Mouse (Mus musculus): ENCODE measurements around the gene Trim67. TPM values are rescaled to one million over a fixed set of nuclear protein-coding genes. Genes with fewer than 3 reads are reported as not detected.
A peak's percentile ranks its signal among the peaks of the same experiment; 100 is the strongest.

Trim67 gene
- polyA plus RNA-seq, 1 experiment from 2014 or later: 29.6 TPM

GRCm38 (mm10) chr8:124819612-124820115, 26.8 kb downstream of the Trim67 start:
- 77% methylated on average over 6 of the region's 6 CpGs for WGBS
- no peak overlapping the region for H3K27ac ChIP-seq (replicated peaks)
- no peak overlapping the region for H3K4me2 ChIP-seq
- no peaks in the 10 kb centered on the region for H3K4me1 ChIP-seq (replicated peaks)
- H3K36me3 ChIP-seq: peaks cover 79% of the 10 kb centered on the region
- no peak overlapping the region for H3K9ac ChIP-seq
- no peak for ATAC-seq (ENCODE audit: low FRiP score, low read depth)
- H3K27me3 ChIP-seq: no peaks in the 10 kb centered on the region
- H3K9me3 ChIP-seq: no peaks in the 10 kb centered on the region
- no peak overlapping the region for H3K4me3 ChIP-seq

- 81% methylated on average over 11 of the region's 11 CpGs for WGBS
- no peaks in the 10 kb centered on the region for H3K4me1 ChIP-seq (replicated peaks)
- H3K4me3 ChIP-seq: no peak overlapping the region
- H3K9me3 ChIP-seq: no peaks in the 10 kb centered on the region
- no peak overlapping the region for H3K4me2 ChIP-seq
- no peak overlapping the region for H3K27ac ChIP-seq (replicated peaks)
- peaks cover 81% of the 10 kb centered on the region for H3K36me3 ChIP-seq
- no peak overlapping the region for H3K9ac ChIP-seq
- H3K27me3 ChIP-seq: no peaks in the 10 kb centered on the region
- ATAC-seq (ENCODE audit: low FRiP score, low read depth): no peak
Measured at GRCm38 (mm10) chr8:124820125-124820524, 27.2 kb downstream of the Trim67 start.

- Histone ChIP-seq H3K4me1 (replicated peaks) (no peaks in the 10 kb centered on the region), H3K9ac (no peak overlapping the region), H3K9me3 (no peaks in the 10 kb centered on the region), H3K36me3 (peaks cover 60% of the 10 kb centered on the region), H3K4me2 (no peak overlapping the region), H3K27me3 (no peaks in the 10 kb centered on the region), H3K27ac (replicated peaks) (no peak overlapping the region), H3K4me3 (no peak overlapping the region)
- 75% methylated on average over 6 of the region's 6 CpGs for WGBS
- no peak for ATAC-seq (ENCODE audit: low FRiP score, low read depth)
Measured at GRCm38 (mm10) chr8:124823497-124823896, 30.6 kb downstream of the Trim67 start.

- ATAC-seq (ENCODE audit: low FRiP score, low read depth): no peak
- Histone ChIP-seq H3K27me3 (no peaks in the 10 kb centered on the region), H3K4me2 (no peak overlapping the region), H3K36me3 (peaks cover 60% of the 10 kb centered on the region), H3K4me3 (no peak overlapping the region), H3K9ac (no peak overlapping the region), H3K4me1 (replicated peaks) (no peaks in the 10 kb centered on the region), H3K9me3 (no peaks in the 10 kb centered on the region), H3K27ac (replicated peaks) (no peak overlapping the region)
- whole genome bisulfite sequencing: 22% methylated on average over 7 of the region's 7 CpGs
Measured at GRCm38 (mm10) chr8:124826658-124827057, 33.8 kb downstream of the Trim67 start.

GRCm38 (mm10) chr8:124827387-124827786, 34.5 kb downstream of the Trim67 start:
- Histone ChIP-seq H3K27me3 (no peaks in the 10 kb centered on the region), H3K36me3 (peaks cover 52% of the 10 kb centered on the region), H3K4me3 (no peak overlapping the region), H3K27ac (replicated peaks) (no peak overlapping the region), H3K9me3 (no peaks in the 10 kb centered on the region), H3K4me1 (replicated peaks) (no peaks in the 10 kb centered on the region), H3K4me2 (no peak overlapping the region), H3K9ac (no peak overlapping the region)
- no peak for ATAC-seq (ENCODE audit: low FRiP score, low read depth)
- WGBS: 4% methylated on average over 5 of the region's 5 CpGs

GRCm38 (mm10) chr8:124828561-124829240, 35.8 kb downstream of the Trim67 start:
- H3K27me3 ChIP-seq: no peaks in the 10 kb centered on the region
- H3K9me3 ChIP-seq: no peaks in the 10 kb centered on the region
- WGBS: 75% methylated on average over 24 of the region's 24 CpGs
- no peak overlapping the region for H3K4me2 ChIP-seq
- H3K4me3 ChIP-seq: no peak overlapping the region
- H3K36me3 ChIP-seq: peaks cover 40% of the 10 kb centered on the region
- ATAC-seq (ENCODE audit: low FRiP score, low read depth): no peak
- H3K9ac ChIP-seq: no peak overlapping the region
- 0 out of 2 replicates have a peak, but pooled peaks cover under 1% of the 10 kb centered on the region for H3K4me1 ChIP-seq (replicated peaks)
- H3K27ac ChIP-seq (replicated peaks): no peak overlapping the region

- no peak for ATAC-seq (ENCODE audit: low FRiP score, low read depth)
- peaks cover 28% of the 10 kb centered on the region for H3K36me3 ChIP-seq
- H3K4me1 ChIP-seq (replicated peaks): 0 out of 2 replicates have a peak, but pooled peaks cover 7% of the 10 kb centered on the region
Measured at GRCm38 (mm10) chr8:124830050-124830449, 37.2 kb downstream of the Trim67 start.

GRCm38 (mm10) chr8:124831531-124831930, 38.6 kb downstream of the Trim67 start:
- no peak for ATAC-seq (ENCODE audit: low FRiP score, low read depth)
- no peak overlapping the region for H3K4me3 ChIP-seq
- no peak overlapping the region for H3K9ac ChIP-seq
- H3K27ac ChIP-seq (replicated peaks): no peak overlapping the region
- no peaks in the 10 kb centered on the region for H3K27me3 ChIP-seq
- 84% methylated on average over 6 of the region's 6 CpGs for WGBS
- H3K9me3 ChIP-seq: no peaks in the 10 kb centered on the region
- H3K4me1 ChIP-seq (replicated peaks): 0 out of 2 replicates have a peak, but pooled peaks cover 7% of the 10 kb centered on the region
- peaks cover 23% of the 10 kb centered on the region for H3K36me3 ChIP-seq
- H3K4me2 ChIP-seq: no peak overlapping the region

More at GRCm38 (mm10) chr8:124830050-124830449, 37.2 kb downstream of the Trim67 start:
- WGBS: 79% methylated on average over 13 of the region's 13 CpGs
- Histone ChIP-seq H3K27ac (replicated peaks) (no peak overlapping the region), H3K4me3 (no peak overlapping the region), H3K9ac (no peak overlapping the region), H3K27me3 (no peaks in the 10 kb centered on the region), H3K9me3 (no peaks in the 10 kb centered on the region), H3K4me2 (no peak overlapping the region)

- no peaks in the 10 kb centered on the region for H3K27me3 ChIP-seq
- no peak for ATAC-seq (ENCODE audit: low FRiP score, low read depth)
- WGBS: 88% methylated on average over 6 of the region's 6 CpGs
Measured at GRCm38 (mm10) chr8:124831941-124832340, 39.0 kb downstream of the Trim67 start.

GRCm38 (mm10) chr8:124833430-124834205, 40.7 kb downstream of the Trim67 start:
- 49% methylated on average over 15 of the region's 15 CpGs for WGBS
- Histone ChIP-seq H3K4me3 (no peak overlapping the region), H3K27ac (replicated peaks) (no peak overlapping the region), H3K27me3 (no peaks in the 10 kb centered on the region), H3K4me1 (replicated peaks) (0 out of 2 replicates have a peak, but pooled peaks cover 7% of the 10 kb centered on the region), H3K4me2 (0 out of 2 replicates have a peak overlapping the region, but pooled peaks have one; percentile 9), H3K36me3 (peaks cover 24% of the 10 kb centered on the region), H3K9me3 (no peaks in the 10 kb centered on the region), H3K9ac (no peak overlapping the region)
- no peak for ATAC-seq (ENCODE audit: low FRiP score, low read depth)

More at GRCm38 (mm10) chr8:124831941-124832340, 39.0 kb downstream of the Trim67 start:
- no peak overlapping the region for H3K4me3 ChIP-seq
- no peak overlapping the region for H3K4me2 ChIP-seq
- H3K9ac ChIP-seq: no peak overlapping the region
- no peak overlapping the region for H3K27ac ChIP-seq (replicated peaks)
- H3K36me3 ChIP-seq: peaks cover 23% of the 10 kb centered on the region
- H3K9me3 ChIP-seq: no peaks in the 10 kb centered on the region
- H3K4me1 ChIP-seq (replicated peaks): 0 out of 2 replicates have a peak, but pooled peaks cover 7% of the 10 kb centered on the region

GRCm38 (mm10) chr8:124835848-124836247, 43.0 kb downstream of the Trim67 start:
- 0 out of 2 replicates have a peak, but pooled peaks cover 7% of the 10 kb centered on the region for H3K4me1 ChIP-seq (replicated peaks)
- H3K4me2 ChIP-seq: no peak overlapping the region
- no peak overlapping the region for H3K27ac ChIP-seq (replicated peaks)
- no peaks in the 10 kb centered on the region for H3K9me3 ChIP-seq
- no peak overlapping the region for H3K9ac ChIP-seq
- ATAC-seq (ENCODE audit: low FRiP score, low read depth): no peak
- no peak overlapping the region for H3K4me3 ChIP-seq
- peaks cover 30% of the 10 kb centered on the region for H3K36me3 ChIP-seq
- no peaks in the 10 kb centered on the region for H3K27me3 ChIP-seq

GRCm38 (mm10) chr8:124836273-124836672, 43.4 kb downstream of the Trim67 start:
- Histone ChIP-seq H3K4me3 (no peak overlapping the region), H3K9ac (no peak overlapping the region), H3K4me1 (replicated peaks) (0 out of 2 replicates have a peak, but pooled peaks cover 7% of the 10 kb centered on the region), H3K36me3 (peaks cover 33% of the 10 kb centered on the region), H3K27ac (replicated peaks) (no peak overlapping the region), H3K4me2 (no peak overlapping the region), H3K27me3 (no peaks in the 10 kb centered on the region), H3K9me3 (no peaks in the 10 kb centered on the region)
- no peak for ATAC-seq (ENCODE audit: low FRiP score, low read depth)
- 79% methylated on average over 7 of the region's 7 CpGs for WGBS
